In genomic region chr2:178513043-178513442, GRCm38 (mm10) we compare ENCODE assay signal across 16 mouse cellular contexts.
DNase-seq lines count a peak whose midpoint lies in the region; ATAC-seq and TF ChIP-seq lines count a peak whose summit lies in the region.
"Had no signal": no experiment of that assay in that cellular context is flagged by ENCODE, and none has a peak within 500 bp of the region (broad histone marks: within the 10 kb centered on the region; RNA-seq: fewer than 3 reads in every experiment).

No protein-coding gene starts in this region.

- TF ChIP-seq CTCF in hindbrain, postnatal 0 days (IDR thresholded peaks at IDR 0.05; ENCODE audit: low read depth), result no peak
- TF ChIP-seq CTCF in E14TG2a.4 (conservative IDR thresholded peaks at IDR 0.05; ENCODE audit: low read length), result no peak
- no peak for TF ChIP-seq CTCF in kidney, adult 2 months (conservative IDR thresholded peaks at IDR 0.05; ENCODE audit: insufficient read depth, insufficient read length, low read depth, low read length)

- no peaks in the 10 kb centered on the region for H3K27me3 ChIP-seq in hindbrain, postnatal 0 days (ENCODE audit: insufficient read depth, low read length)
- no peaks in the 10 kb centered on the region for H3K27me3 ChIP-seq in hindbrain, embryonic 14.5 days (ENCODE audit: control insufficient read depth, insufficient read depth, low read length)
- H3K27me3 ChIP-seq in E14TG2a.4 (ENCODE audit: insufficient read depth, low read length), result peaks cover 17% of the 10 kb centered on the region
- peaks cover 9% of the 10 kb centered on the region for H3K27me3 ChIP-seq in limb, embryonic 14.5 days (ENCODE audit: control insufficient read depth, insufficient read depth, low read length)
- no peaks in the 10 kb centered on the region; the same call in 1 of the 2 replicates for H3K27me3 ChIP-seq in kidney, adult 2 months (replicated peaks; ENCODE audit: control insufficient read depth, insufficient read depth, low read length)
- H3K27me3 ChIP-seq: heart, embryonic 15.5 days; neural tube, embryonic 15.5 days had no signal

- DNase-seq in hindbrain, postnatal 0 days (ENCODE audit: low spot score), result no peak
- no peak for DNase-seq in hindbrain, embryonic 14.5 days (ENCODE audit: low spot score)
- DNase-seq in ZHBTc4 (ENCODE audit: low read depth, low spot score), result peak; percentile 84
- DNase-seq in limb, embryonic 14.5 days (ENCODE audit: low spot score), result no peak
- DNase-seq in kidney, adult 2 months, result no peak
- no peak for DNase-seq in layer of hippocampus, postnatal 10 days (ENCODE audit: low spot score in 2 of 2)
- DNase-seq: adrenal gland, postnatal 25 days; gastrocnemius, postnatal 25 days; kidney, adult 8-10 months; lung, embryonic 14.5 days had no signal

- H3K27ac ChIP-seq in hindbrain, postnatal 0 days, result peak overlapping the region; percentile 67; the same call in 1 of the 2 replicates
- no peak overlapping the region for H3K27ac ChIP-seq in hindbrain, embryonic 14.5 days
- no peak overlapping the region for H3K27ac ChIP-seq in limb, embryonic 14.5 days (replicated peaks; ENCODE audit: low read depth, low read length)
- no peak overlapping the region for H3K27ac ChIP-seq in kidney, adult 2 months (ENCODE audit: insufficient read depth, low read depth, low read length)
- H3K27ac ChIP-seq: embryonic facial prominence, embryonic 15.5 days; heart, embryonic 15.5 days; neural tube, embryonic 15.5 days had no signal

- H3K9me3 ChIP-seq in hindbrain, postnatal 0 days (ENCODE audit: low read length), result no peaks in the 10 kb centered on the region
- H3K9me3 ChIP-seq in hindbrain, embryonic 14.5 days (ENCODE audit: control insufficient read depth, low read length), result no peaks in the 10 kb centered on the region
- no peaks in the 10 kb centered on the region for H3K9me3 ChIP-seq in E14TG2a.4 (ENCODE audit: low read length)
- no peaks in the 10 kb centered on the region for H3K9me3 ChIP-seq in limb, embryonic 14.5 days (ENCODE audit: control insufficient read depth, low read length)
- H3K9me3 ChIP-seq: embryonic facial prominence, embryonic 15.5 days; heart, embryonic 15.5 days; hindbrain, embryonic 13.5 days; megakaryocyte, embryonic 14.5 days; neural tube, embryonic 15.5 days had no signal

- 0 out of 2 replicates have a peak, but pooled peaks have one; percentile 18 for ATAC-seq in hindbrain, postnatal 0 days
- ATAC-seq in hindbrain, embryonic 14.5 days (ENCODE audit: low FRiP score), result no peak
- no peak for ATAC-seq in limb, embryonic 14.5 days (ENCODE audit: low FRiP score, low read depth)

- WGBS in hindbrain, postnatal 0 days, result 72% methylated on average over 4 of the region's 4 CpGs
- WGBS in hindbrain, embryonic 14.5 days, result 66% methylated on average over 4 of the region's 4 CpGs
- WGBS in limb, embryonic 14.5 days, result 58% methylated on average over 4 of the region's 4 CpGs
- WGBS in kidney, adult 2 months, result 69% methylated on average over 4 of the region's 4 CpGs

- H3K4me3 ChIP-seq in hindbrain, postnatal 0 days (ENCODE audit: low read length), result no peak overlapping the region
- no peak overlapping the region for H3K4me3 ChIP-seq in hindbrain, embryonic 14.5 days (replicated peaks; ENCODE audit: low read length)
- H3K4me3 ChIP-seq in E14TG2a.4 (replicated peaks; ENCODE audit: low read length), result peak overlapping the region; percentile 65
- H3K4me3 ChIP-seq in limb, embryonic 14.5 days (replicated peaks; ENCODE audit: low read length), result no peak overlapping the region
- H3K4me3 ChIP-seq in kidney, adult 2 months (ENCODE audit: insufficient read depth, low read depth, low read length), result no peak overlapping the region
- H3K4me3 ChIP-seq: embryonic facial prominence, embryonic 15.5 days; heart, embryonic 15.5 days; hindbrain, embryonic 13.5 days; megakaryocyte, embryonic 14.5 days; neural tube, embryonic 15.5 days had no signal

- no peak overlapping the region for H3K9ac ChIP-seq in hindbrain, postnatal 0 days (replicated peaks; ENCODE audit: low read length)
- no peak overlapping the region for H3K9ac ChIP-seq in hindbrain, embryonic 14.5 days
- H3K9ac ChIP-seq in limb, embryonic 14.5 days (ENCODE audit: low read depth, low read length, severe bottlenecking), result no peak overlapping the region
- H3K9ac ChIP-seq: embryonic facial prominence, embryonic 15.5 days; heart, embryonic 15.5 days; hindbrain, embryonic 13.5 days; lung, embryonic 14.5 days; neural tube, embryonic 15.5 days had no signal

- H3K36me3 ChIP-seq in hindbrain, postnatal 0 days (ENCODE audit: insufficient read depth, low read length), result no peaks in the 10 kb centered on the region
- H3K36me3 ChIP-seq in hindbrain, embryonic 14.5 days (replicated peaks; ENCODE audit: control insufficient read depth, insufficient read depth), result no peaks in the 10 kb centered on the region
- no peaks in the 10 kb centered on the region for H3K36me3 ChIP-seq in E14TG2a.4 (ENCODE audit: insufficient read depth, low read length)
- H3K36me3 ChIP-seq in limb, embryonic 14.5 days (ENCODE audit: control insufficient read depth, insufficient read depth, low read length), result no peaks in the 10 kb centered on the region
- H3K36me3 ChIP-seq in kidney, adult 2 months (ENCODE audit: control insufficient read depth, insufficient read depth, low read length), result no peaks in the 10 kb centered on the region
- H3K36me3 ChIP-seq: embryonic facial prominence, embryonic 15.5 days; heart, embryonic 15.5 days; hindbrain, embryonic 13.5 days; neural tube, embryonic 15.5 days had no signal

- H3K4me2 ChIP-seq in hindbrain, postnatal 0 days (ENCODE audit: low read depth, low read length), result no peak overlapping the region
- no peak overlapping the region for H3K4me2 ChIP-seq in hindbrain, embryonic 14.5 days (replicated peaks)
- H3K4me2 ChIP-seq in limb, embryonic 14.5 days (replicated peaks; ENCODE audit: low read depth, low read length, severe bottlenecking), result 0 out of 2 replicates have a peak overlapping the region, but pooled peaks have one; percentile 22
- H3K4me2 ChIP-seq: embryonic facial prominence, embryonic 15.5 days; heart, embryonic 15.5 days; hindbrain, embryonic 13.5 days; lung, embryonic 14.5 days; neural tube, embryonic 15.5 days had no signal

- H3K4me1 ChIP-seq in hindbrain, postnatal 0 days (ENCODE audit: insufficient read depth, low read length), result peaks cover 4% of the 10 kb centered on the region; the same call in 1 of the 2 replicates
- H3K4me1 ChIP-seq in hindbrain, embryonic 14.5 days (replicated peaks; ENCODE audit: control insufficient read depth, insufficient read depth, low read length), result no peaks in the 10 kb centered on the region
- peaks cover 19% of the 10 kb centered on the region for H3K4me1 ChIP-seq in E14TG2a.4 (replicated peaks; ENCODE audit: low read depth, low read length)
- peaks cover 18% of the 10 kb centered on the region for H3K4me1 ChIP-seq in limb, embryonic 14.5 days (ENCODE audit: control insufficient read depth, insufficient read depth, low read length)
- no peaks in the 10 kb centered on the region for H3K4me1 ChIP-seq in kidney, adult 2 months (ENCODE audit: control insufficient read depth, insufficient read depth, low read length)
- H3K4me1 ChIP-seq: heart, embryonic 15.5 days had no signal

- no peak for TF ChIP-seq POLR2A in limb, embryonic 14.5 days (IDR thresholded peaks at IDR 0.05; ENCODE audit: borderline replicate concordance, extremely low read depth, insufficient read depth, insufficient read length)
- no peak for TF ChIP-seq POLR2A in kidney, adult 2 months (IDR thresholded peaks at IDR 0.05; ENCODE audit: low read depth, low read length)
